Mouse (Mus musculus) spleen, postnatal 0 days (tissue): ENCODE measurements around the gene Defa26. TPM values are rescaled to one million over a fixed set of nuclear protein-coding genes. Genes with fewer than 3 reads are reported as not detected.

ENCODE experiments used
- polyA plus RNA-seq: library from polyadenylated mRNA; unstranded; fragments of >200 nt; fragmentation: Nextera tagmentation; extraction: Ambion mirVana; gene quantifications from 2 replicates; pipeline ENCODE4 v1.2.1, GENCODE M21; 2015

Defa26 gene
- polyA plus RNA-seq, result not detected in 2 replicates

DNA sequence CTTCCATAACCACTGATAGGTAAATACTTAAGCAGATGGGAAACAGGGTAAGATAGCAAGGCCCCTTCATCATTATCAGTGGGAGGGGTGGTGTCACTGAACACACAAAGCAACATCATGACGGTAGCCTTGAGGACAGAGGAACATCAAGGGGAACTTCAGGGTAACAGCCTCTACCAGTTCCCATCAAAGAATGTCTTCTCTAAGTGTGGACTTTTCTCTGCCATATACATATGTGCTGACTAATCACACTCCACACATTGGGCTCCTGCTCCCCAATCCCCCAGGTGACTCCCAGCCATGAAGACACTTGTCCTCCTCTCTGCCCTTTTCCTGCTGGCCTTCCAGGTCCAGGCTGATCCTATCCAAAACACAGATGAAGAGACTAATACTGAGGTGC, at the start of gene Defa26:
Defa26 (plus strand) TSS at position 301 of the 400 bp plus-strand sequence.

DNA sequence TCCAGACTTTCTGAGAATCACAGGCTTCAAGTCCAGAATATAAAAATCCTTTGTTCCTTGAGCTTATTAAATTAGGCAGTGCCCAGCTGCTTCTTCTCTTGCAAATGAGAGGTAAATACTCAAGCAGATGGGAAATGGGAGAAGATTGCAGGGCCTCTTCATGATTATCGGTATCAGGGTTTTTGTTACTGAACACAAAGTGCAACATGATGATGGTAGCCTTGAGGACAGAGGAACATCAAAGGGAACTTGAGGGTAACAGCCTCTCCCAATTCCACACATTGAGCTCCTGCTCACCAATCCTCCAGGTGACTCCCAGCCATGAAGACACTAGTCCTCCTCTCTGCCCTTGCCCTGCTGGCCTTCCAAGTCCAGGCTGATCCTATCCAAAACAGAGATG, 35.3 kb upstream of the Defa26 start, which contains the start of gene Defa28:
Defa28 (plus strand) TSS at position 301 of the 400 bp plus-strand sequence.

DNA sequence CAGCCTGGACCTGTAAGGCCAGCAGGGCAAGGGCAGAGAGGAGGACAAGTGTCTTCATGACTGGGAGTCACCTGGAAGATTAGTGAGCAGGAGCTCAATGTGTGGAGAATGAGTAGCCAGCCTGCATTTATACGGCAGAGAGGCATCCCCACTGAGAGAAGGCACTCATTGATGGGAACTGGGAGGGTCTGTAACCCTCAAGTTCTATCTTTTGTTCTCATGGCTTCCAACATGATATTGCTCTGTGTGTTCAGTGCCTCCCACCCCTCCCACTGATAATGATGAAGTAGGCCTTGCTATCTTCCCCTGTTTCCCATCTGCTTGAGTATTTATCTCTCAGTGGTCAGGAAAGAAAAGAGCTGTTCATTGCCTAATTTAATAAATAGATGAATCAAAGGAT, 23.6 kb upstream of the Defa26 start, which contains the start of gene Gm7861:
Gm7861 (minus strand) TSS at position 101 of the 400 bp plus-strand sequence.

DNA sequence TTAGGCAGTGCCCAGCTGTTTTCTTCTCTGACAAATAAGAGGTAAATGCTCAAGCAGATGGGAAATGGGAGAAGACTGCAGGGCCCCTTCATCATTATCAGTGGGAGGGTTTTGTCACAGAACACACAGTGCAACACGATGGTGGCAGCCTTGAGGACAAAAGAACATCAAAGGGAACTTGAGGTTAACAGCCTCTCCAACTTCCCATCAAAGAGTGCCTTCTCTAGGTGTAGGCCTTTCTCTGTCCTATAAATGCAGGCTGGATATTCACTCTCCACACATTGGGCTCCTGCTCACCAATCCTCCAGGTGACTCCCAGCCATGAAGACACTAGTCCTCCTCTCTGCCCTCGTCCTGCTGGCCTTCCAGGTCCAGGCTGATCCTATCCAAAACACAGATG, 37.5 kb downstream of the Defa26 start, which contains the start of gene Defa17:
Defa17 (plus strand) TSS at position 301 of the 400 bp plus-strand sequence.

DNA sequence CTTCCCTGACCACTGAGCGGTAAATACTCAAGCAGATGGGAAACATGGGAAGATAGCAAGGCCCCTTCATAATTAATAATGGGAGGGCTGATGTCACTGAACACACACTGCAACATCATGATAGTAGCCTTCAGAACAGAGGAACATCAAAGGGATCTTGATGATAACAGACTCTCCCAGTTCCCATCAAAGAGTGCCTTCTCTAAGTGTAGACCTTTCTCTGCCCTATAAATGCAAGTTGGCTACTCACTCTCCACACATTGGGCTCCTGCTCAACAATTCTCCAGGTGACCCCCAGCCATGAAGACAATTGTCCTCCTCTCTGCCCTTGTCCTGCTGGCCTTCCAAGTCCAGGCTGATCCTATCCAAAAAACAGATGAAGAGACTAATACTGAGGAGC, 47.5 kb downstream of the Defa26 start, which contains the start of gene Defa34:
Defa34 (plus strand) TSS at position 301 of the 400 bp plus-strand sequence.

Other genes with a start within 250 kb of the Defa26 start
- not detected in 2 replicates for gene Defa2, start 239.7 kb upstream of the Defa26 start, polyA plus RNA-seq
- not detected in 2 replicates for gene Defa33, start 226.4 kb upstream of the Defa26 start, polyA plus RNA-seq
- gene Defa36, start 190.8 kb upstream of the Defa26 start, polyA plus RNA-seq, result not detected in 2 replicates
- gene Gm7849, start 161.6 kb upstream of the Defa26 start, polyA plus RNA-seq, result not detected in 2 replicates
- not detected in 2 replicates for gene Defa20, start 108.9 kb upstream of the Defa26 start, polyA plus RNA-seq
- gene Defa32, start 89.2 kb upstream of the Defa26 start, polyA plus RNA-seq, result not detected in 2 replicates
- not detected in 2 replicates for gene Defa37, start 52.8 kb upstream of the Defa26 start, polyA plus RNA-seq
- gene Defa28, start 35.2 kb upstream of the Defa26 start, polyA plus RNA-seq, result not detected in 2 replicates
- gene Gm7861, start 23.7 kb upstream of the Defa26 start, polyA plus RNA-seq, result not detected in 2 replicates
- not detected in 2 replicates for gene Defa17, start 37.6 kb downstream of the Defa26 start, polyA plus RNA-seq
- gene Defa34, start 47.6 kb downstream of the Defa26 start, polyA plus RNA-seq, result not detected in 2 replicates
- not detected in 2 replicates for gene AY761184, start 85.5 kb downstream of the Defa26 start, polyA plus RNA-seq
- not detected in 2 replicates for gene Defa24, start 116.3 kb downstream of the Defa26 start, polyA plus RNA-seq
- not detected in 2 replicates for gene Defb50, start 205.4 kb downstream of the Defa26 start, polyA plus RNA-seq
- not detected in 2 replicates for gene Defb2, start 221.7 kb downstream of the Defa26 start, polyA plus RNA-seq
- not detected in 2 replicates for gene Defb10, start 240.7 kb downstream of the Defa26 start, polyA plus RNA-seq